Mouse (Mus musculus): ENCODE measurements around the gene Pgm2. TPM values are rescaled to one million over a fixed set of nuclear protein-coding genes. Genes with fewer than 3 reads are reported as not detected.

Pgm2 gene
- polyA plus RNA-seq, 1 experiment, result 75.7 TPM

GRCm38 (mm10) chr5:64174429-64174935, 81.7 kb downstream of the Pgm2 start:
- no peak for TF ChIP-seq GATA1 (IDR thresholded peaks at IDR 0.05; ENCODE audit: low read length)

Other genes starting within 250 kb of the Pgm2 start
- gene Rell1, start 124.1 kb upstream of the Pgm2 start, polyA plus RNA-seq (2012), result 1.5 and 3.3 TPM in 2 replicates
- 2.8 and 2.9 TPM in 2 replicates for gene Tbc1d1, start 63.4 kb downstream of the Pgm2 start, polyA plus RNA-seq (2012)

Data from G1E-ER4 (cell line).